ENCODE assay signal across 9 mouse cellular contexts in the genomic region with DNA sequence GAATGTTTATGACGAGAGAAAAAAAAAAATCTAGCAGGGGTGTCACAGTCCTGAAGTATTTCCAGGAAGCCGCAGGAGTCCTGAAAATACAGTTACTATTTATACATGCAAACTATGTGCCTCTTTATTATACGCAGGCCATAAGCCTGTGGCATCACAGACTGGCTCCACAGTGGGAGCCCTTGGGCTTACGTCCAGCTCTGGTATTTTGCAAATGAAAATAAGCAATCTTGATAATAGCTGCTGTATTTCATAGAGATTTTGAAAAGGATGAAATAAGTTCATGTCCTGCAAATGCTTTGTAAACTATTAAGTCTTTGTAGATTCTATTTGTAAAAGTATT.
DNase-seq lines count a peak whose midpoint lies in the region.
"Had no signal": no experiment of that assay in that cellular context is flagged by ENCODE, and none has a peak within 500 bp of the region (broad histone marks: within the 10 kb centered on the region; RNA-seq: fewer than 3 reads in every experiment).

No protein-coding gene starts in this region.

- peak; percentile 70 for DNase-seq in cerebellum, adult 11 months
- no peak for DNase-seq in cerebellum, postnatal 4 days (ENCODE audit: low spot score in 2 of 2)
- peak; percentile 42 for DNase-seq in left cerebral cortex, postnatal 4 days
- no peak for DNase-seq in left cerebral cortex, adult 11 months (ENCODE audit: low spot score)
- peak; percentile 80 to 86 for DNase-seq in cerebellum, postnatal 10 days
- DNase-seq in lung, postnatal 36 days, result no peak
- DNase-seq in layer of hippocampus, adult 18-20 months (ENCODE audit: low spot score in 2 of 2), result no peak
- DNase-seq: heart, adult 18-20 months; lung, postnatal 10 days had no signal

- intact Hi-C loops in left cerebral cortex, postnatal 4 days (cut with DNase I), result no loop called here

Comparison
In these comparisons a context has a peak if more than half of its experiments do, and no peak if none do; other contexts are left out.
1. DNase-seq: peak in cerebellum, adult 11 months (single experiment), left cerebral cortex, postnatal 4 days (single experiment) and cerebellum, postnatal 10 days (2 of 2); none in cerebellum, postnatal 4 days (0 of 2), left cerebral cortex, adult 11 months (single experiment), lung, postnatal 36 days (single experiment) and layer of hippocampus, adult 18-20 months (0 of 2).